Mouse (Mus musculus) embryonic fibroblast, embryonic 13.5 days (primary cell): ENCODE results near the gene Creg1.

Experiments
- CTCF ChIP-seq: IDR thresholded peaks from 2 replicates; pipeline ENCODE4 v1.5.1; 2011; ENCODE audit warnings: mild to moderate bottlenecking, control low read depth, low read length, moderate library complexity, borderline replicate concordance; ENCODE audit not compliant: insufficient read depth
- POLR2A ChIP-seq: IDR thresholded peaks from 2 replicates; pipeline ENCODE4 v1.6.1; 2011; ENCODE audit warnings: low read depth, mild to moderate bottlenecking, control low read depth, low read length, moderate library complexity

GRCm38 (mm10) chr1:165803107-165803506, 39.6 kb downstream of the Creg1 start:
- TF ChIP-seq POLR2A (no peak), CTCF (no peak)
